Mouse (Mus musculus): ENCODE measurements around the gene Zfp715. TPM values are rescaled to one million over a fixed set of nuclear protein-coding genes. Genes with fewer than 3 reads are reported as not detected.
"Not testable (repeated sequence)": the region's sequence is repeated elsewhere in the genome, so short reads cannot be mapped to it uniquely, and the experiment has no call there.

Zfp715 gene
- polyA plus RNA-seq, 1 experiment from 2014 or later = 13.3 TPM

- Histone ChIP-seq H3K9me3 (ENCODE audit: control insufficient read depth, low read length) (no peaks in the 10 kb centered on the region; the same call in 1 of the 2 replicates), H3K27me3 (ENCODE audit: control insufficient read depth, insufficient read depth, low read length) (no peaks in the 10 kb centered on the region), H3K36me3 (ENCODE audit: control insufficient read depth, insufficient read depth, low read length) (no peaks in the 10 kb centered on the region), H3K4me1 (ENCODE audit: control insufficient read depth in 2 of 2, insufficient read depth in 2 of 2, low read length in 2 of 2) (no peaks in the 10 kb centered on the region), H3K4me2 (ENCODE audit: low read length) (no peak overlapping the region), H3K9ac (ENCODE audit: low read length) (no peak overlapping the region), H3K27ac (replicated peaks in 1 of 2; ENCODE audit: control insufficient read depth in 1 of 2, insufficient read depth in 1 of 2, low read depth in 2 of 2, low read length in 2 of 2) (no peak overlapping the region), H3K4me3 (ENCODE audit: control insufficient read depth in 1 of 2, insufficient read depth in 1 of 2, low read depth in 1 of 2, low read length in 2 of 2) (no peak overlapping the region)
- 80% methylated on average over 7 of the region's 7 CpGs for WGBS
- no peak for ATAC-seq (ENCODE audit: insufficient number of reproducible peaks, insufficient read depth, low FRiP score, low read depth)
Measured at GRCm38 (mm10) chr7:43253540-43253939, 59.6 kb downstream of the Zfp715 start.

- not testable (repeated sequence) for H3K9ac ChIP-seq (ENCODE audit: low read length); H3K4me3 ChIP-seq (ENCODE audit: control insufficient read depth in 1 of 2, insufficient read depth in 1 of 2, low read depth in 1 of 2, low read length in 2 of 2); H3K27me3 ChIP-seq (ENCODE audit: control insufficient read depth, insufficient read depth, low read length); H3K36me3 ChIP-seq (ENCODE audit: control insufficient read depth, insufficient read depth, low read length); H3K27ac ChIP-seq (replicated peaks in 1 of 2; ENCODE audit: control insufficient read depth in 1 of 2, insufficient read depth in 1 of 2, low read depth in 2 of 2, low read length in 2 of 2); H3K4me1 ChIP-seq (ENCODE audit: control insufficient read depth in 2 of 2, insufficient read depth in 2 of 2, low read length in 2 of 2); H3K9me3 ChIP-seq (ENCODE audit: control insufficient read depth, low read length); H3K4me2 ChIP-seq (ENCODE audit: low read length); ATAC-seq (ENCODE audit: insufficient number of reproducible peaks, insufficient read depth, low FRiP score, low read depth)
- 73% methylated on average over 1 of the region's 1 CpGs for WGBS
Measured at GRCm38 (mm10) chr7:43250718-43251117, 62.4 kb downstream of the Zfp715 start.

Other genes starting within 250 kb of the Zfp715 start
- gene Zfp936, start 199.1 kb downstream of the Zfp715 start, polyA plus RNA-seq (2014; fragmentation: Nextera tagmentation; extraction: Ambion mirVana) = not detected in 2 replicates
- 0.12 and 0.20 TPM in 2 replicates for gene Siglecf, start 38.0 kb upstream of the Zfp715 start, polyA plus RNA-seq (2014; fragmentation: Nextera tagmentation; extraction: Ambion mirVana)
- 0.08 TPM in 1 of 2 replicates, not detected in the other for gene Siglecg, start 94.9 kb upstream of the Zfp715 start, polyA plus RNA-seq (2014; fragmentation: Nextera tagmentation; extraction: Ambion mirVana)
- not detected in 2 replicates for gene Lim2, start 114.4 kb upstream of the Zfp715 start, polyA plus RNA-seq (2014; fragmentation: Nextera tagmentation; extraction: Ambion mirVana)
- gene Nkg7, start 123.8 kb upstream of the Zfp715 start, polyA plus RNA-seq (2014; fragmentation: Nextera tagmentation; extraction: Ambion mirVana) = 0.30 TPM in 1 of 2 replicates, not detected in the other
- not detected in 2 replicates for gene Cldnd2, start 127.5 kb upstream of the Zfp715 start, polyA plus RNA-seq (2014; fragmentation: Nextera tagmentation; extraction: Ambion mirVana)
- gene Etfb, start 130.8 kb upstream of the Zfp715 start, polyA plus RNA-seq (2014; fragmentation: Nextera tagmentation; extraction: Ambion mirVana) = 703 and 738 TPM in 2 replicates
- gene Gm45233, start 130.8 kb upstream of the Zfp715 start, polyA plus RNA-seq (2014; fragmentation: Nextera tagmentation; extraction: Ambion mirVana) = not detected in 2 replicates
- 2.2 and 2.7 TPM in 2 replicates for gene Vsig10l, start 149.9 kb upstream of the Zfp715 start, polyA plus RNA-seq (2014; fragmentation: Nextera tagmentation; extraction: Ambion mirVana)
- 0.07 and 0.09 TPM in 2 replicates for gene Iglon5, start 176.8 kb upstream of the Zfp715 start, polyA plus RNA-seq (2014; fragmentation: Nextera tagmentation; extraction: Ambion mirVana)
- gene 4931406B18Rik, start 192.6 kb upstream of the Zfp715 start, polyA plus RNA-seq (2014; fragmentation: Nextera tagmentation; extraction: Ambion mirVana) = not detected in 2 replicates
- 1.1 TPM in 2 replicates for gene Cd33, start 231.1 kb upstream of the Zfp715 start, polyA plus RNA-seq (2014; fragmentation: Nextera tagmentation; extraction: Ambion mirVana)
- 1.3 TPM in 2 replicates for gene Zfp658, start 249.0 kb upstream of the Zfp715 start, polyA plus RNA-seq (2014; fragmentation: Nextera tagmentation; extraction: Ambion mirVana)